Comparison of ENCODE assay signal across 30 mouse cellular contexts in genomic region chrX:20980901-20981300, GRCm38 (mm10).
"Had no signal": no experiment of that assay in that cellular context is flagged by ENCODE, and none has a peak within 500 bp of the region (broad histone marks: within the 10 kb centered on the region; RNA-seq: fewer than 3 reads in every experiment).

No protein-coding gene starts in this region.

- H3K4me3 ChIP-seq: heart, embryonic 12.5 days; heart, embryonic 13.5 days; heart, embryonic 15.5 days; hindbrain, embryonic 10.5 days; hindbrain, embryonic 12.5 days; hindbrain, embryonic 13.5 days; hindbrain, embryonic 15.5 days; intestine, embryonic 15.5 days; kidney, embryonic 15.5 days; layer of hippocampus, adult 2 months; left cerebral cortex, adult 2 months had no signal

- H3K36me3 ChIP-seq: heart, embryonic 15.5 days; hindbrain, embryonic 12.5 days; hindbrain, embryonic 13.5 days; hindbrain, embryonic 15.5 days; intestine, embryonic 15.5 days had no signal

- H3K9ac ChIP-seq: heart, embryonic 12.5 days; heart, embryonic 13.5 days; heart, embryonic 15.5 days; hindbrain, embryonic 12.5 days; hindbrain, embryonic 13.5 days; hindbrain, embryonic 14.5 days; hindbrain, embryonic 15.5 days; intestine, embryonic 15.5 days; kidney, embryonic 15.5 days had no signal

- H3K4me1 ChIP-seq: heart, embryonic 12.5 days; heart, embryonic 13.5 days; heart, embryonic 15.5 days; hindbrain, embryonic 10.5 days; hindbrain, embryonic 12.5 days; hindbrain, embryonic 13.5 days; hindbrain, embryonic 15.5 days; intestine, embryonic 15.5 days; kidney, embryonic 15.5 days had no signal

- H3K9me3 ChIP-seq: heart, embryonic 12.5 days; heart, embryonic 13.5 days; heart, embryonic 15.5 days; hindbrain, embryonic 12.5 days; hindbrain, embryonic 13.5 days; hindbrain, embryonic 15.5 days; intestine, embryonic 15.5 days; kidney, embryonic 15.5 days had no signal

- DNase-seq: heart, postnatal 10 days; heart, postnatal 14 days; heart, postnatal 36 days; heart, postnatal 4 days; kidney, adult 11 months; kidney, adult 18-20 months; kidney, adult 2 months; kidney, adult 8-10 months; kidney, adult 9 months; kidney, postnatal 10 days; kidney, postnatal 14 days; kidney, postnatal 25 days; kidney, postnatal 36 days; kidney, postnatal 4 days; layer of hippocampus, adult 9-11 months; layer of hippocampus, postnatal 36 days had no signal

- H3K27ac ChIP-seq: heart, embryonic 13.5 days; heart, embryonic 15.5 days; hindbrain, embryonic 10.5 days; hindbrain, embryonic 12.5 days; hindbrain, embryonic 13.5 days; hindbrain, embryonic 14.5 days; hindbrain, embryonic 15.5 days; hindbrain, postnatal 0 days; intestine, embryonic 15.5 days; kidney, embryonic 15.5 days; kidney, postnatal 0 days; layer of hippocampus, adult 2 months; left cerebral cortex, adult 2 months had no signal

- H3K27me3 ChIP-seq: heart, embryonic 12.5 days; heart, embryonic 13.5 days; heart, embryonic 15.5 days; hindbrain, embryonic 12.5 days; hindbrain, embryonic 13.5 days; hindbrain, embryonic 15.5 days; intestine, embryonic 15.5 days; kidney, embryonic 15.5 days had no signal
